In the genomic region with DNA sequence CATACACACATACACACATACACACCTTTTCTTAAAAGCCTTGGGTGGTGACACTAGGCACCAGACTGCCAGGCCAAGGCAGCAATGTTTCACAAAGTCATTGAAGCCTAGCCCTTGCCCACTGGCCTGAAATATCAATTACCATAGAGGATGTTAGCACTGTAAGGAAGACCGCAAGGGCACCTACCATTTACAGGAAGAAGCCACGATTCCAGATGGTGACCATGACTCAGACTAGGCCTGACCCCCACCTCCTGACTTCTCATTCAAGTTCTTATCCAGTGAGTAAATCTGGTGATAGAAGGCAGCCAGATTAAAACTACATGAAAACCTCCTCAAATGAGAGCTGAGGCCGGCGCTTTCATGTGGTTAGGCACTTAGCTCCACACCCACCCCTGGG, we compare ENCODE assay signal across 16 mouse cellular contexts.
"Had no signal": no experiment of that assay in that cellular context is flagged by ENCODE, and none has a peak within 500 bp of the region (broad histone marks: within the 10 kb centered on the region; RNA-seq: fewer than 3 reads in every experiment).

No protein-coding gene starts in this region.

- H3K36me3 ChIP-seq: limb, embryonic 10.5 days; limb, embryonic 13.5 days; liver, embryonic 12.5 days; liver, embryonic 15.5 days; lung, embryonic 15.5 days had no signal

- H3K4me1 ChIP-seq: liver, embryonic 12.5 days; liver, embryonic 15.5 days had no signal

- DNase-seq: kidney, adult 8-10 months; kidney, postnatal 36 days; liver; lung, adult 18-20 months; lung, postnatal 14 days; lung, postnatal 4 days; midbrain, embryonic 14.5 days; thymus, adult 18-20 months; thymus, postnatal 36 days had no signal

- H3K27me3 ChIP-seq: liver, embryonic 12.5 days; liver, embryonic 15.5 days; lung, embryonic 15.5 days had no signal

- ATAC-seq: intestine, postnatal 0 days; liver, embryonic 12.5 days had no signal

- H3K27ac ChIP-seq: limb, embryonic 10.5 days; limb, embryonic 13.5 days; liver, embryonic 12.5 days; liver, embryonic 15.5 days; lung, embryonic 15.5 days had no signal

- H3K9ac ChIP-seq: limb, embryonic 13.5 days; liver, embryonic 12.5 days; liver, embryonic 15.5 days; lung, embryonic 15.5 days had no signal

- H3K4me3 ChIP-seq: limb, embryonic 10.5 days; limb, embryonic 13.5 days; liver, embryonic 12.5 days; liver, embryonic 15.5 days; lung, embryonic 15.5 days had no signal

- H3K9me3 ChIP-seq: limb, embryonic 10.5 days; limb, embryonic 13.5 days; liver, embryonic 12.5 days; liver, embryonic 15.5 days; lung, embryonic 15.5 days had no signal

- H3K4me2 ChIP-seq: limb, embryonic 13.5 days; liver, embryonic 12.5 days; liver, embryonic 15.5 days; lung, embryonic 15.5 days; midbrain, embryonic 11.5 days had no signal
